Mouse (Mus musculus): ENCODE data around the gene Oas1h. TPM values are rescaled to one million over a fixed set of nuclear protein-coding genes. Genes with fewer than 3 reads are reported as not detected.

The Oas1h gene
- polyA plus RNA-seq (2014; fragmentation: Illumina TruSeq; extraction: RNeasy Lipid Tissue Mini Kit (QIAGEN cat#74804); ENCODE audit: low read depth, low replicate concordance), result not detected

DNA sequence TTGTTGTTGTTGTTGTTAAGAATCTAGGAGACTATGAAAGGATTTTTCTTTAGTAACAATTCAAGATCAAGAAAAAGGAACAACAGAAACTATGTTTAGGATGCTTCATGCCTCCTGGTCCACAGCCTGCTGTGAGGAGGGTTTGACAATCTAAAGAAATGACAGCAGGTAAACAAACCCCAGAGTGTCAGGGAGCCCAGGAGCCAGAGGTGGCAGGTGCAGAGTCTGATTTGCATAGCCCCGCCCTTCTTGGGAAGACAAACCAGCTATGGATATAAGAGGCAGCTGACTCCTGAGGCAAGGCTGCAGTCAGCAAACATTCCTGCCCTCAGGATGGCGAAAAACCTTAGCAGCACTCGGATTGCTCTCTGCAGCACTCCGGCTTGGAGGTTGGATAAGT is at the start of gene Oas1h:
Gene Oas1h, plus strand, starts transcription at position 301 of the 400 bp plus-strand sequence.

DNA sequence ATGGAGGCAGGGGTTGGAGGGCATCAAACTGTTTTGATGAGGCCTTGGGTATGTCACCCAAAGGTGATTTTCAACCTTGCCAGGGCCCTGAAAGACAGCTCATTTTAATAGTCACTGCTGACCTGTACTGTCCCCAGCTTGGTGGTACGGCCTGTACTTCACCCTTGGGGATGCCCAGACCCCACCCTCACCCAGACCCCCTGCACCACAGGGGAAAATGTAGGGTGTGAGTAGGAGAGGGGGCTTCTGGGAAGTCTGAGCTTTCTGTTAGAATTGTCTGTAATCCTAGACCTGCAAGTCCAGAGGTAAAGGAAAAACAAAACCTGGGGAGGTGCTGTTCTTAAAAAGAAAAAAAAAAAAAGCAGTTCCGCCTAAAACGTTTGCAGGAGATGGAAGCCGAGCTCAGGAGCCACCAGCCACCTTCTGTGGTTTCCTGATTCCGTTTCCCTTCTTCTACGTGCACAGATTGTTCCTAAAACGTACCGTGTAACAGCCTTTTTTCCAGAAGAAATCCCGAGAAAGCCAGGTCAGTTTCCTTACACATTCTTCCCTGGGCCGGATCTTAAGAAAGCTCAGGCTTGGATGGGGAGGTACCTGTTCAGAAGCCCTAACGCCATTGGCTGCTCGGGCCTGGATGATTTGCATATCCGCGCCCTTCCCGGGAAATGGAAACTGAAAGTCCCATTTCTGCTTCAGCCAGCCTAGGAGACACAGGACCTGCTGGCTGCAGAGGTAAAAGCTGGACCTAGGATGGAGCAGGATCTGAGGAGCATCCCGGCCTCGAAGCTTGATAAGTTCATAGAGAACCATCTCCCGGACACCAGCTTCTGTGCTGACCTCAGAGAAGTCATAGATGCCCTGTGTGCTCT is 49.0 kb upstream of the Oas1h start, which contains the start of gene Oas1c:
Gene Oas1c, minus strand, starts transcription at position 564 of the 869 bp plus-strand sequence.

DNA sequence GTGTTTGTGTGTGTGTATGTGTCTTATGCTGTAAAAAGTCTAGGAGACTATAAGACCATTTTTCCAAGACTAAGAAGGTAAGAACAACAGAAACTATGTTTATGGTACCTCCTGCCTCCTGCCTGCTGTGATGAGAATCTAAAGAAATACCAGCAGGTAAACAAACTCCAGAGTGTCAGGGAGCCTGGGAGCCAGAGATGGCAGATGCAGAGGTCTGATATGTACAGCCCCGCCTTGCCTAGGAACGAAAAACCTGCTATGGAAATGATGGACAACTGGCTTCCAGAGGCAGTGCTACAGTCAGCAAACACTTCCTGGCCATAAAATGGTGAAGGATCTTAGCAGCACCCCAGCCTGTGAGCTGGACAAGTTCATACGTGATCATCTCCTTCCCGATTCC is 14.2 kb upstream of the Oas1h start, which contains the start of gene Oas1f:
Gene Oas1f, plus strand, starts transcription at position 301 of the 400 bp plus-strand sequence.

DNA sequence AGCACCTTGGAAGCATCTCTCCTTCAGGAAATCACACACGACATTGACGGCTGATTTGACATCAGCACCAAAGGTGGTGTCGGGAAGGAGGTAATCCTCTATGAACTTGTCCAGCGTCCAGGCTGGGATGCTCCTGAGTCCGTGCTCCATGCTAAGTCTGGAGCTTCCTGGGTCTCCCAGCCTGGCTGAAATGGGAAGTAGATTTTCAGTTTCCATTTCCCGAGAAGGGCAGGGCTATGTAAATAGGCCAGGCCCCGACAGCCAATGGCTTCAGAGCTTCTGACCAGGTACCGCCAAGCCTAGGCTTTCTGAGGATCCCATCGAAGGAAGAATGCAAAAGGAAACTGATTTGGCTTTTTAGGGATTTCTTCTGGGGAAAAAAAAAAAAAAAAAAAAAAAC is 26.2 kb downstream of the Oas1h start, which contains the start of gene Oas1g:
Gene Oas1g, minus strand, starts transcription at position 201 of the 400 bp plus-strand sequence.

DNA sequence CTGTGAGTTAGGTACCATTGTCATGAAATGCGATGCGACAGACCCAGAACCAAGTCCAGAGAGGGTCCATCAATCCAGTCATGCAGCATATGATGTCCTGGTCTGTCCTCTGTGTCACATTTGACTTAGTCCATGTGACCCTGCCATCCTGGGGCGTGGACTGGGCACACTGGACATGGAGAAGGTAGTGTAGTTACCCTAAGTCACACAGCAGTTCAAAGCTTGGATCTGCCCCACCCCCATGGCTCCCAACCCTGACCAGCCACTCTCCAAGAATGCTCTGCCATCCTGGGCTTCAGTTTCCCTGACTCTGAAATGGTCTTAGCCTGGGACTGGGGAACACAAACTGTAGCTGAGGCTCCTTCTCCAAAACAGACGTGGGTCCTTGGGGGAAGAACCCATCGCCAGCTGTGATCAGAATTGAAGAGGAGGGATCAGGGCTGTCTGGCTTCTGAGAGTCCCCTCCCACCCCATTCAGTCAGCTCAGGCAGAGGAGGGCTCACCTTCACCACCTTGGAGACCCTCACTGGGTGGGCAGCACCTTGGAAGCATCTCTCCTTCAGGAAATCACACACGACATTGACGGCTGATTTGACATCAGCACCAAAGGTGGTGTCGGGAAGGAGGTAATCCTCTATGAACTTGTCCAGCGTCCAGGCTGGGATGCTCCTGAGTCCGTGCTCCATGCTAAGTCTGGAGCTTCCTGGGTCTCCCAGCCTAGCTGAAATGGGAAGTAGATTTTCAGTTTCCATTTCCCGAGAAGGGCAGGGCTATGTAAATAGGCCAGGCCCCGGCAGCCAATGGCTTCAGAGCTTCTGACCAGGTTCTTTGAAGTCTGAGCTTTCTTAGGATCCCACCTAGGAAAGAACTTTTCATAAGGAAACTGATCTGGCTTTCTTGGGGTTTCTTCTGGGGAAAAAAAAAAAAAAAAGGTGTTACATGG is 45.8 kb downstream of the Oas1h start, which contains the start of gene Oas1a:
Gene Oas1a, minus strand, starts transcription at position 731 of the 943 bp plus-strand sequence.

DNA sequence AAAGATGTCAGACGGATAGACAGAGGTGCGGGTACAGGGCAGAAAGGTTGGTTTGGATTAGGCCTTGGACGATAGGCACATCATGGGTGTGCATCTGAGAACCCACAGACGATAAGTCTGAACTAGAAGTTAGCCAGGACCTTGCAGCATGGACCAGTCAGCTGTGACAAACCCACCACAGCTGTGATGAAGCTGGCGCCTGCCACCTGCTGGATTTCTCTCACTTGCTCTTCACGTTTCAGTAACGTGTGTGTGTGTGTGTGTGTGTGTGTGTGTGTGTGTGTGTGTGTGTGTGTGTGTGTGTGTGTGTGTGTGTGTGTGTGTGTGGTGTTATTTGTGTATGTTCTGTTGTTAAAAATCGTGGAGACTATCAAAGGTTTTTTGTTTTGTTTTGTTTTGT is 53.0 kb downstream of the Oas1h start, which contains the start of gene Oas1d:
Gene Oas1d, plus strand, starts transcription at position 333 of the 400 bp plus-strand sequence.

Other genes with a start within 250 kb of the Oas1h start
- 0.64 TPM for gene Rita1, start 248.8 kb upstream of the Oas1h start, polyA plus RNA-seq (2014; fragmentation: Illumina TruSeq; extraction: RNeasy Lipid Tissue Mini Kit (QIAGEN cat#74804); ENCODE audit: low read depth, low replicate concordance)
- 0.61 TPM for gene Ddx54, start 248.7 kb upstream of the Oas1h start, polyA plus RNA-seq (2014; fragmentation: Illumina TruSeq; extraction: RNeasy Lipid Tissue Mini Kit (QIAGEN cat#74804); ENCODE audit: low read depth, low replicate concordance)
- not detected for gene Cfap73, start 227.2 kb upstream of the Oas1h start, polyA plus RNA-seq (2014; fragmentation: Illumina TruSeq; extraction: RNeasy Lipid Tissue Mini Kit (QIAGEN cat#74804); ENCODE audit: low read depth, low replicate concordance)
- not detected for gene Rasal1, start 212.6 kb upstream of the Oas1h start, polyA plus RNA-seq (2014; fragmentation: Illumina TruSeq; extraction: RNeasy Lipid Tissue Mini Kit (QIAGEN cat#74804); ENCODE audit: low read depth, low replicate concordance)
- not detected for gene Dtx1, start 149.5 kb upstream of the Oas1h start, polyA plus RNA-seq (2014; fragmentation: Illumina TruSeq; extraction: RNeasy Lipid Tissue Mini Kit (QIAGEN cat#74804); ENCODE audit: low read depth, low replicate concordance)
- 1.4 TPM for gene Oas2, start 111.6 kb upstream of the Oas1h start, polyA plus RNA-seq (2014; fragmentation: Illumina TruSeq; extraction: RNeasy Lipid Tissue Mini Kit (QIAGEN cat#74804); ENCODE audit: low read depth, low replicate concordance)
- gene Oas3, start 83.8 kb upstream of the Oas1h start, polyA plus RNA-seq (2014; fragmentation: Illumina TruSeq; extraction: RNeasy Lipid Tissue Mini Kit (QIAGEN cat#74804); ENCODE audit: low read depth, low replicate concordance), result 0.29 TPM
- gene Oas1e, start 65.9 kb upstream of the Oas1h start, polyA plus RNA-seq (2014; fragmentation: Illumina TruSeq; extraction: RNeasy Lipid Tissue Mini Kit (QIAGEN cat#74804); ENCODE audit: low read depth, low replicate concordance), result not detected
- not detected for gene Oas1c, start 48.9 kb upstream of the Oas1h start, polyA plus RNA-seq (2014; fragmentation: Illumina TruSeq; extraction: RNeasy Lipid Tissue Mini Kit (QIAGEN cat#74804); ENCODE audit: low read depth, low replicate concordance)
- not detected for gene Oas1f, start 14.1 kb upstream of the Oas1h start, polyA plus RNA-seq (2014; fragmentation: Illumina TruSeq; extraction: RNeasy Lipid Tissue Mini Kit (QIAGEN cat#74804); ENCODE audit: low read depth, low replicate concordance)
- gene Oas1g, start 26.2 kb downstream of the Oas1h start, polyA plus RNA-seq (2014; fragmentation: Illumina TruSeq; extraction: RNeasy Lipid Tissue Mini Kit (QIAGEN cat#74804); ENCODE audit: low read depth, low replicate concordance), result 1.4 TPM
- gene Oas1a, start 46.1 kb downstream of the Oas1h start, polyA plus RNA-seq (2014; fragmentation: Illumina TruSeq; extraction: RNeasy Lipid Tissue Mini Kit (QIAGEN cat#74804); ENCODE audit: low read depth, low replicate concordance), result 1.0 TPM
- not detected for gene Oas1d, start 53.1 kb downstream of the Oas1h start, polyA plus RNA-seq (2014; fragmentation: Illumina TruSeq; extraction: RNeasy Lipid Tissue Mini Kit (QIAGEN cat#74804); ENCODE audit: low read depth, low replicate concordance)
- gene Rph3a, start 148.7 kb downstream of the Oas1h start, polyA plus RNA-seq (2014; fragmentation: Illumina TruSeq; extraction: RNeasy Lipid Tissue Mini Kit (QIAGEN cat#74804); ENCODE audit: low read depth, low replicate concordance), result not detected

All from liver, adult 10 weeks (tissue).